Mouse (Mus musculus): ENCODE results near the gene Hyls1.

- TF ChIP-seq CTCF (IDR thresholded peaks at IDR 0.05; ENCODE audit: extremely low read depth, insufficient read depth, low read length): no peak
- no peak for TF ChIP-seq POLR2A (IDR thresholded peaks at IDR 0.05; ENCODE audit: extremely low read depth, insufficient read depth, low read length)
These were observed 34.3 kb downstream of the Hyls1 start for GRCm38 (mm10) chr9:35535876-35536275.

Data from cortical plate, adult 2 months (tissue).